Mouse (Mus musculus): ENCODE results near the gene Olfr282. TPM values are rescaled to one million over a fixed set of nuclear protein-coding genes. Genes with fewer than 3 reads are reported as not detected.

The Olfr282 gene
- polyA plus RNA-seq (2015; fragmentation: Nextera tagmentation; extraction: Ambion mirVana): not detected in 2 replicates

GRCm38 (mm10) chr15:98430925-98431324 lies at the start of gene Olfr282:
Gene Olfr282, plus strand, starts transcription at chr15:98431225.

GRCm38 (mm10) chr15:98452288-98452687 lies 21.3 kb downstream of the Olfr282 start, which contains the start of gene Olfr281:
Gene Olfr281, plus strand, starts transcription at chr15:98452588.

DNA sequence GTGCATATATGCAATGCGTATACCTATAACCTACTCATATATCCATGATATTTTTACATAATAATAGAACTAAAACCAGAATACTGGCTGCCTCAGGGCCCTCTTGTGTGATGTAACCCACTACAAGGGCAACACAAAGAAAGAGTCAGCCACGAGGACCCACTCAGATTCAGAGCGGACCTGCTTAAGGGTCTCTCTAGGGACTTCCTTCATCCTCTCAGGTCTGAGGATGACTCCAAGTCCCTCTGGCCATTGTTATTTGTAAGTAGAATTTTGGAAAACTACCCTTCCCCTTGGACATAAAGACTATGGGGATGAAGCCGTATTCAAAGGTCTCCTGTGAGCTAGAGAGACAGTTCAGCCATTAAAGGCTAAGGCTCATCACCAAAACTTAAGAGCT lies 38.6 kb downstream of the Olfr282 start, which contains the start of gene OR5BS1P:
Gene OR5BS1P (plus strand): TSS at position 301 of the 400 bp plus-strand sequence.

GRCm38 (mm10) chr15:98482701-98483100 lies 51.7 kb downstream of the Olfr282 start, which contains the start of gene Lalba:
Gene Lalba, minus strand, starts transcription at chr15:98482721.

Other genes with a start within 250 kb of the Olfr282 start
- not detected in 2 replicates for gene Olfr288, start 235.7 kb upstream of the Olfr282 start, polyA plus RNA-seq (2015; fragmentation: Nextera tagmentation; extraction: Ambion mirVana)
- not detected in 2 replicates for gene Gm44579, start 210.2 kb upstream of the Olfr282 start, polyA plus RNA-seq (2015; fragmentation: Nextera tagmentation; extraction: Ambion mirVana)
- gene Olfr287, start 210.2 kb upstream of the Olfr282 start, polyA plus RNA-seq (2015; fragmentation: Nextera tagmentation; extraction: Ambion mirVana): not detected in 2 replicates
- gene Olfr286, start 196.8 kb upstream of the Olfr282 start, polyA plus RNA-seq (2015; fragmentation: Nextera tagmentation; extraction: Ambion mirVana): not detected in 2 replicates
- not detected in 2 replicates for gene H1fnt, start 173.9 kb upstream of the Olfr282 start, polyA plus RNA-seq (2015; fragmentation: Nextera tagmentation; extraction: Ambion mirVana)
- gene Zfp641, start 135.1 kb upstream of the Olfr282 start, polyA plus RNA-seq (2015; fragmentation: Nextera tagmentation; extraction: Ambion mirVana): 1.4 and 2.1 TPM in 2 replicates
- not detected in 2 replicates for gene Olfr285, start 113.9 kb upstream of the Olfr282 start, polyA plus RNA-seq (2015; fragmentation: Nextera tagmentation; extraction: Ambion mirVana)
- gene Olfr284, start 90.2 kb upstream of the Olfr282 start, polyA plus RNA-seq (2015; fragmentation: Nextera tagmentation; extraction: Ambion mirVana): not detected in 2 replicates
- gene Olfr283, start 50.3 kb upstream of the Olfr282 start, polyA plus RNA-seq (2015; fragmentation: Nextera tagmentation; extraction: Ambion mirVana): not detected in 2 replicates
- gene Olfr281, start 21.4 kb downstream of the Olfr282 start, polyA plus RNA-seq (2015; fragmentation: Nextera tagmentation; extraction: Ambion mirVana): not detected in 2 replicates
- not detected in 2 replicates for gene OR5BS1P, start 38.7 kb downstream of the Olfr282 start, polyA plus RNA-seq (2015; fragmentation: Nextera tagmentation; extraction: Ambion mirVana)
- gene Lalba, start 51.5 kb downstream of the Olfr282 start, polyA plus RNA-seq (2015; fragmentation: Nextera tagmentation; extraction: Ambion mirVana): not detected in 2 replicates
- not detected in 2 replicates for gene Olfr279, start 61.2 kb downstream of the Olfr282 start, polyA plus RNA-seq (2015; fragmentation: Nextera tagmentation; extraction: Ambion mirVana)
- gene Kansl2, start 103.0 kb downstream of the Olfr282 start, polyA plus RNA-seq (2015; fragmentation: Nextera tagmentation; extraction: Ambion mirVana): 69.3 and 93.3 TPM in 2 replicates
- 30.2 and 40.7 TPM in 2 replicates for gene Ccnt1, start 139.7 kb downstream of the Olfr282 start, polyA plus RNA-seq (2015; fragmentation: Nextera tagmentation; extraction: Ambion mirVana)
- gene 4930415O20Rik, start 139.8 kb downstream of the Olfr282 start, polyA plus RNA-seq (2015; fragmentation: Nextera tagmentation; extraction: Ambion mirVana): not detected in 2 replicates
- 7.4 and 10.2 TPM in 2 replicates for gene Adcy6, start 178.9 kb downstream of the Olfr282 start, polyA plus RNA-seq (2015; fragmentation: Nextera tagmentation; extraction: Ambion mirVana)
- 21.8 and 40.6 TPM in 2 replicates for gene Cacnb3, start 199.6 kb downstream of the Olfr282 start, polyA plus RNA-seq (2015; fragmentation: Nextera tagmentation; extraction: Ambion mirVana)
- 6.7 and 14.4 TPM in 2 replicates for gene Ddx23, start 231.7 kb downstream of the Olfr282 start, polyA plus RNA-seq (2015; fragmentation: Nextera tagmentation; extraction: Ambion mirVana)
- 1.5 and 1.9 TPM in 2 replicates for gene Rnd1, start 246.2 kb downstream of the Olfr282 start, polyA plus RNA-seq (2015; fragmentation: Nextera tagmentation; extraction: Ambion mirVana)